Mouse (Mus musculus) heart, embryonic 15.5 days (tissue): ENCODE results near the gene Mup14. TPM values are rescaled to one million over a fixed set of nuclear protein-coding genes. Genes with fewer than 3 reads are reported as not detected.
"Not testable (repeated sequence)": the region's sequence is repeated elsewhere in the genome, so short reads cannot be mapped to it uniquely, and the experiment has no call there.

Source experiments
- ATAC-seq: fragments of 200-750 bp; cut with Nextera tagmentation; replicated peaks from 2 replicates; pipeline ENCODE4 v1.8.0; 2017; ENCODE audit warnings: low read depth, moderate TSS enrichment; ENCODE audit not compliant: insufficient number of reproducible peaks, insufficient read depth, low FRiP score
- H3K27ac ChIP-seq: fragments of 300-500 bp; sonication (generic); 2 replicates; pipeline ENCODE4 v1.5.1; 2015; ENCODE audit warnings: mild to moderate bottlenecking, inconsistent platforms
- H3K27me3 ChIP-seq: fragments of 300-500 bp; sonication (generic); 2 replicates; pipeline ENCODE4 v1.6.1; 2015; ENCODE audit warnings: inconsistent platforms
- H3K36me3 ChIP-seq: fragments of 300-500 bp; sonication (generic); 2 replicates; pipeline ENCODE4 v1.6.1; 2015; ENCODE audit warnings: mild to moderate bottlenecking, inconsistent platforms
- H3K4me1 ChIP-seq: fragments of 300-500 bp; sonication (generic); replicated peaks from 2 replicates; pipeline ENCODE4 v1.6.1; 2015; ENCODE audit warnings: inconsistent platforms
- H3K4me2 ChIP-seq: fragments of 300-500 bp; sonication (generic); 2 replicates; pipeline ENCODE4 v1.6.1; 2015; ENCODE audit warnings: inconsistent platforms, mild to moderate bottlenecking, moderate library complexity
- H3K4me3 ChIP-seq: fragments of 300-500 bp; sonication (generic); 2 replicates; pipeline ENCODE4 v1.5.1; 2015; ENCODE audit warnings: mild to moderate bottlenecking, inconsistent platforms
- H3K9ac ChIP-seq: fragments of 300-500 bp; sonication (generic); 2 replicates; pipeline ENCODE4 v1.6.1; 2015; ENCODE audit warnings: mild to moderate bottlenecking, inconsistent platforms
- H3K9me3 ChIP-seq: fragments of 300-500 bp; sonication (generic); replicated peaks from 2 replicates; pipeline ENCODE4 v1.6.1; 2016; ENCODE audit warnings: inconsistent platforms
- WGBS: fragments of 180-500 bp; shearing (Covaris S2); methylation state at CpG from one replicate; pipeline ENCODE4 v1.1.7; 2015; ENCODE audit warnings: mixed read lengths; 5-methylcytosine and 5-hydroxymethylcytosine counted together
- polyA plus RNA-seq: library from polyadenylated mRNA; unstranded; fragments of >200 nt; fragmentation: Nextera tagmentation; extraction: Ambion mirVana; gene quantifications from 2 replicates; pipeline ENCODE4 v1.2.1, GENCODE M21; 2015

Gene Mup14
- not detected in 2 replicates for polyA plus RNA-seq

DNA sequence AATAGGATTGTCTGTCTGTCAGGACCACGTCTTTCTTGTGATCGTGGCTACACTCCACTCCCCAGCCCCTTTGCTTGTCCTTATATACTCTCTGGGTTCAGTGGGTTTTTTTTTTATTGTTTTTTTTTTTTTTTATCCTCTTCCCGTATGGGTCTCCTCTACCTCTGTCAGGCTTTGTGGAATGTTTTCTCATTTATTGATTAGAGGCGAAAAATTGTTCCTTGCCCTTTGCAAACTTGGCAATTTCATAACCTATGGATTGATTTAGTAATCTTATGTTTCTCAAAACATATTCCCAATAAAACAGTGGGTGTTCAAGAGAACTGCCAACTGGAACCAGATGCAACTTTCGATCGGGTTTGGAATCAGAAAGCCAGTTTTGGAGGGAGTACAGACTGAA, at the start of gene Mup14:
Mup14 (minus strand) TSS at position 101 of the 400 bp plus-strand sequence.
- not testable (repeated sequence) for H3K9ac ChIP-seq

DNA sequence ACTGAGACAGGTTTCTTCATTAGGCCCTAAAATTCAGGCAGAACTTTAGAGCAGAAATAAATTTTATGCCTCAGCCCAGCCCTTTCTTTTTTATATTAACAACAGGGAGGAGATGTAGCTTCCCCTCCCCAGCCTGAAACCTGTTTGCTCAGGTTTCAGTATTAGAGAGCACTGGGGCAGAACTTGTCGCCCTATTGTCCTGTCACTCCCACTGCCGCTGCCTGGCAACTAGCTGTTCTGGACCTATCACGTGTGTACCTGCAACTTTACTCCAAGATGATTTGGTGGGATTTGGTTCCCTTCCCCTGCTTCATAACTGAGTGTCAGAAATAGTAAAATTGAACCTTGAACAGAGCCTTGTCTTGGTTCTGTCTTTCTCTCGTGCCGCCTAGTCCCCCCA, 34.3 kb upstream of the Mup14 start:
- not testable (repeated sequence) for H3K4me2 ChIP-seq, H3K36me3 ChIP-seq, H3K4me3 ChIP-seq, H3K9me3 ChIP-seq, H3K9ac ChIP-seq, H3K4me1 ChIP-seq, ATAC-seq, H3K27ac ChIP-seq, H3K27me3 ChIP-seq
- WGBS: 76% methylated on average over 3 of the region's 5 CpGs

More for the DNA sequence above, at the start of gene Mup14:
- not testable (repeated sequence) for H3K27ac ChIP-seq, H3K9me3 ChIP-seq, H3K36me3 ChIP-seq, H3K4me1 ChIP-seq, H3K27me3 ChIP-seq, ATAC-seq, H3K4me3 ChIP-seq, H3K4me2 ChIP-seq
- 79% methylated on average over 5 of the region's 6 CpGs for WGBS

Other genes starting within 250 kb of the Mup14 start
- gene Mup13, start 75.7 kb downstream of the Mup14 start, polyA plus RNA-seq: not detected in 2 replicates
- gene Mup15, start 135.7 kb upstream of the Mup14 start, polyA plus RNA-seq: not detected in 2 replicates
- gene Mup16, start 215.5 kb upstream of the Mup14 start, polyA plus RNA-seq: not detected in 2 replicates